Mouse (Mus musculus): ENCODE measurements around the gene Olfr474.
"Not testable (repeated sequence)": the region's sequence is repeated elsewhere in the genome, so short reads cannot be mapped to it uniquely, and the experiment has no call there.

Olfr474 gene

GRCm38 (mm10) chr7:107954343-107954742 is at the start of gene Olfr474:
Olfr474 (plus strand) TSS chr7:107954643.
- DNase-seq (ENCODE audit: low spot score): no peak

GRCm38 (mm10) chr7:107930146-107930545 is 24.3 kb upstream of the Olfr474 start, which contains the start of gene Olfr473:
Olfr473 (plus strand) TSS chr7:107930446.
- DNase-seq (ENCODE audit: low spot score): no peak

- DNase-seq (ENCODE audit: low spot score): not testable (repeated sequence)
These were observed 1.9 kb upstream of the Olfr474 start for GRCm38 (mm10) chr7:107952539-107952938.

GRCm38 (mm10) chr7:107964503-107964902 is 10.1 kb downstream of the Olfr474 start, which contains the start of gene Olfr476:
Olfr476 (plus strand) TSS chr7:107964803.
- DNase-seq (ENCODE audit: low spot score): no peak

GRCm38 (mm10) chr7:107986393-107986792 is 31.9 kb downstream of the Olfr474 start, which contains the start of gene Olfr477:
Olfr477 (plus strand) TSS chr7:107986693.
- no peak for DNase-seq (ENCODE audit: low spot score)

All from urinary bladder, postnatal 10 days (tissue).